Mouse (Mus musculus) inflammation-experienced regulatory T-cells, adult 6 months (primary cell): ENCODE measurements around the gene Morn1. TPM values are rescaled to one million over a fixed set of nuclear protein-coding genes. Genes with fewer than 3 reads are reported as not detected.
"Not testable (repeated sequence)": the region's sequence is repeated elsewhere in the genome, so short reads cannot be mapped to it uniquely, and the experiment has no call there.

Source experiments
- ATAC-seq: one replicate; pipeline ENCODE4 v1.8.0; 2017
- polyA plus RNA-seq, 3 experiments: library from polyadenylated mRNA; unstranded; fragments of 100-300 nt; shearing (Covaris generic); gene quantifications; one replicate each; pipeline ENCODE4 v1.2.1; 2017

Morn1 gene
- polyA plus RNA-seq, 3 experiments from 2014 or later = 0.79 to 2.1 (median 1.7) TPM

- ATAC-seq = not testable (repeated sequence)
Measured at GRCm38 (mm10) chr4:155078808-155079207, 7.6 kb upstream of the Morn1 start.

- ATAC-seq = no peak
Measured at GRCm38 (mm10) chr4:155079666-155080065, 6.7 kb upstream of the Morn1 start.

DNA sequence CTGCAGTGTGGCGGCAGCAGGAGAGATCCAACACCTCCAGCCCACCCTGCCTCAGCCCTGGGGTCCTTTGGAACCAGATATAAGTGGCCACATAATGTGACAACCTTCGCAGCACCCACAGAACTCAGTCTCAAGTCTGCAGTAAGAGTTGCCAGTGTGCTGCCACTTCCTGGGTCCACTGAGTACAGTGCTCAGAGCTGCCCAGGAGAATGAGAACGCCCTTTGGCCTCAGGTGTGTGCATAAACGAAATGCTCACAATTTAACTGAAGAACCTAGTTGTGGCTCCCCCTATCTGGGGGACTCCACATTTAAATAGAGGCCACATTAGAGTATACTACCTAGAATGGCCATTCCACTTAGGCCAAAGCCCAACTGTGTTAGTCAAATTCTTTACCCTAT lies 2.8 kb upstream of the Morn1 start:
- ATAC-seq = no peak

- no peak for ATAC-seq
Measured at GRCm38 (mm10) chr4:155084351-155084750, 2.0 kb upstream of the Morn1 start.

GRCm38 (mm10) chr4:155085206-155086107 lies 920 bp upstream of the Morn1 start:
- no peak for ATAC-seq

- ATAC-seq = no peak
Measured at GRCm38 (mm10) chr4:155089241-155089640, 2.9 kb downstream of the Morn1 start.

DNA sequence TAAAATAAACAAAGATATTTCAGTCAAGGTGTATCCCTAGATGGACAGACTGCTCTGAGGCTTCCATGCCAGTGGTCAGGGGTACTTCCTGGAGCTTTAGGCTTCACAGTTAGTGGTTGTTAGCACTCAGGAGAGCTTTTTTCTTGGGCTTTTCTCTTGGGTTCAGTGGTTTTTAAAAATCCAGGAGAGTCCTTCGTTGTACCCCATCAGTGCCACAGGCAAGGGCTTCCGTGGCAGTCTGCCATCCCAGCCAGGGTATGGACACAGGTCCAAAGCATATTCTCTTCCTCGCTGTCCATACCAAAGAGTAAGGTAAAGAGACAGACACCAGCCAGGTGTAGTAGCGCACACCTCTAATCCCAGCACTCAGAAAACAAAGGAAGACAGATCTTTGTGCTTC lies 3.8 kb downstream of the Morn1 start:
- ATAC-seq = no peak

- no peak for ATAC-seq
Measured at GRCm38 (mm10) chr4:155090688-155091449, 4.5 kb downstream of the Morn1 start.

DNA sequence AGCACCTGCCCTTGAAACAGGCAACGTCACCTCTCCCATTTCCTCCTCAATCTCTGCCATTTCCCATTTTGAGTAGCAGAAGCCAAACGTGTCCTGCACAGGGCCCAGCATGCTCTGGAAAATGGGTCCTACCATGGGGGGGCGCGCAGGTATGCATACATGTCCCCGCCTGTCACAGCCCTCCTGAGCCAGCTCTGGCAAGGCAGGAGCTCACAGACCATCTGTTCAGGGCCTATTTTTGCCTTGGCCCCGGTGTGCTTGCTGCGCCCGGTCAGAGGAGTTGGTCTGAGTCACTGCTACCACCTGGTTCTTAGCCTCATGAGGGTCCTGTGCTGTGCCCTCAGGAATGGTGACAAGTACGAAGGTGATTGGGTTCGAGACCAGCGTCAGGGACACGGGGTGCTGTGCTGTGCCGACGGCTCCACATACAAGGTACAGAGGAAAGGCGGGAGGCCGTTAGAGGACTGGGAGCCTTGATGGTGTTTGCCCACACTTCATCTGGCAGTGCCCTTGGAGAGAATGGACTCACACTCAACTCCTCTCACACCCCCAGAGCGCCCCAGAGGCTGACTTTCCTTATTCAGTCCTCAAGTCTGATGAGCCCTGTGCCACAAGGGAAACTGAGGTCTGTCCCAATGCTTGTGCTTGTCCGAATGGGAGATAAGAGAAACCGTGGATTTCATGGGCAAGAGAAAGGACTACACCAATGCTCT lies 6.5 kb downstream of the Morn1 start:
- ATAC-seq = no peak

- no peak for ATAC-seq
Measured at GRCm38 (mm10) chr4:155093431-155094149, 7.2 kb downstream of the Morn1 start.

DNA sequence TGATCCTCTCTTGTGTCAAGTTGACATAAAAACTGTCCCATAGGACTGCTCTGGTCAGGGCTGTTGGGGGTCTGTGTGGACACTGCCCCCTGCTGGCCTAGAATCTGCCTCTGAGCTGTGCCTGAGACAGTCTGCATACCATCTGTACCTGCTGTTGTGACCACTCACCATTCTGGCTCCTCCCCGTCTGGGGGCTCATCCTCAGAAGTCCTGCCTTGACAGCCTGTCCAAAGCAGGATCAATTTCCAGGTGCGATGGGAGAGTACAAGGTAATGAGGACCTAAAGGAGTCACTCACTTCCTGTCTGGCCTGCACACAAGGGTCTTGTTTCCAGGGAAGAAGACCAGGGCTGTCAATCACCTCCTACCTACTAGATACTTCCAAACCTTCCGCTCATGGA lies 8.2 kb downstream of the Morn1 start:
- no peak for ATAC-seq

GRCm38 (mm10) chr4:155095238-155095900 lies 9.0 kb downstream of the Morn1 start:
- peak; percentile 80 for ATAC-seq

GRCm38 (mm10) chr4:155095967-155096366 lies 9.6 kb downstream of the Morn1 start:
- no peak for ATAC-seq

DNA sequence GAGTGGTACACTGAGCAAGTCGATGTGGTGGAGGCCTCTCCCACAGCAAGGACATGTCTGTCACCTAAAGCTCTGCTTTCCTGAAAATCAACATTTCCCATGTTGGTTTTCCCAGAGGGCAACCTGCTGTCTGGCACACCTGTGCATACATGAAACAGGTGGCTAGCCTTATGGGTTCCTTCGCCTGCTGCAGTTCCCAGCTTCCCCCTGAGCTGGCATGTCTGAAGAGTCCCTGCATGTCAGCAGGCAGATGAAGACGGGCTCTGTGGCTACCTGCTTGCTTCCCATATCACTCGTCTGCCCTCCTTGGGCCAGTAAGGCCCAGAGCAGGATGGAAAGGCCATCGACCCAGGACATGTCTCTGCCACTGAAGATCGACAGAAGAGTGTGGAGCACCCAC lies 11.1 kb downstream of the Morn1 start:
- no peak for ATAC-seq

GRCm38 (mm10) chr4:155098572-155098971 lies 12.2 kb downstream of the Morn1 start:
- ATAC-seq = no peak

- ATAC-seq = no peak
Measured at GRCm38 (mm10) chr4:155107886-155108285, 21.5 kb downstream of the Morn1 start.

GRCm38 (mm10) chr4:155109471-155109870 lies 23.1 kb downstream of the Morn1 start:
- no peak for ATAC-seq

GRCm38 (mm10) chr4:155113766-155114410 lies 27.5 kb downstream of the Morn1 start:
- ATAC-seq = no peak

DNA sequence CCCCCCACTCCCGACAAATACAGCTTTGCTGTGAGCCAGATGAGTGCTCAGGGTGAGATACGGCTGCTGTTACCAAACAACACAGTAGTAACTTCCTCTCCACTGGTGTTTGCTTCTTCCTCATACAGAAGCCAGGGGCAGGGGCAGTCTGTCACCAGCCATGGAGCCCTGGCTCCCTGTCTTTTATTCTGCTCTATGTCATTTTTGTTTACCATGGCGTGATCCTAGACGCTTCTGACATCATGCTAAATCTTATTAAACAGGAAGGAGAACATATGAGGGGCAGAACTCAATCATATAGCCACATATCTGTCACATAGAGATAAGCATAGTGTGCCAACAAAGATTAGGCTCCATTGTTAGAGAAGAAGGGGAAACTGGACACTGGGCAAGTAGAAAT lies 30.2 kb downstream of the Morn1 start:
- no peak for ATAC-seq

DNA sequence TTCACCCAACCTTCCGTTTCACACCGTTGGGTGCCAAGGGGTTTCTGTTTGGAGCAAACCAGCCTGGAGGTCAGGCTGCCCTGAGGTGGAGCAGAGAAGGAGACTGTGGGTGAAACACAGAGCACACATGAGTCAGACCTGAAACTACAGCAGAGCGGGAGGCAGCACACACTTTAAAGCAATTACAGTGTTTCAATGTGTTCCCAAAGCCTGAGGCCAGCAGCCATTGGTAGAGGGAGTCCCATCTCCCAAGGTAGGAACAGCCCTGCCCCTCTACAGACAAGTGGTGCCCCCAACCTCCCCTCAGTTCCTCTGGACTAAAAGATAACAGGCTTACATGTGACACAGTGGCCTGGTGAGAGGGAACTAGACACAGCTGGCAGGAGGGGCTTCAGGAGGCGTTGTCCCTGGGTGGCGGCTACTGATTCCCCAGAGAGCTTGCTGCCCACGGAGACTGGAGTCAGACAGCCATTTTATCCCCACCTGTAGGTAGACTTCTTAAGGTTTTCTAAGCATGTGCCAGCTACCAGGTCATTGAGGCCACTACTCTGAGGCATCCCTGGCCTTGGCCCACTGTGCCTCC lies 31.1 kb downstream of the Morn1 start:
- ATAC-seq = no peak

DNA sequence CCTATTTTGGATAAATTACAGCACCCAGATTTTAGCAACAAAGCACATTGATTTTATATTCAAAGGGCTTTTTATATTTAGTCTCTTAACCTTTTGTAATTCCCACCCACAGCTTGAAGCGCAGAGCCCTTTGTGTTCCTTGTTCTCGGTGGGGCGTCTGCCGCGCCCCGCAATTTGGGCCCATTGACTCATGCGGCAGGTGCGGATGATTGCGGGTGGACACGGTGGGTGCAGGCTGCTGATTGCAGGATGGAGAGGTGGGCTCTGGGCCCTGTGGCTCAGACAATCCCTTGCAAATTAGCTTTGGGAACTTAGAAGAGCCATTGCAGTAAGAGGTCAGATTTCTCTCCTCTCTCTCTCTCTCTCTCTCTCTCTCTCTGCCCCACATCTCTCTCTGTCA lies 31.9 kb downstream of the Morn1 start:
- ATAC-seq = no peak
